Mouse (Mus musculus): Measurements from ENCODE around the gene Adrm1.

Gene Adrm1

GRCm38 (mm10) chr2:180184011-180184751, 12.9 kb downstream of the Adrm1 start:
- no peak for DNase-seq (ENCODE audit: low read depth, low spot score)

DNA sequence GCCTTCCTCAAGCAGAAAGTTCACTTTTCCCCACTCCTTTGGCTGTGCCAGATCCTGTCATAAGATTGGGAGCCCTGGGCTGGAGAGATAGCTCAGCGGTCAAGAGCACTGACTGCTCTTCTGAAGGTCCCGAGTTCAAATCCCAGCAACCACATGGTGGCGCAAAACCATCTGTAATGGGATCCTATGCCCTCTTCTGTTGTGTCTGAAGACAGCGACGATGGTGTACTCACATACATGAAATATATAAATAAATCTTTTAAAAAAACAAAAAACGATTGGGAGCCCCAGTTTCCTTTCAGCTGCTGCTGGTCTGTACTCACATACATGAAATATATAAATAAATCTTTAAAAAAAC, 13.4 kb downstream of the Adrm1 start:
- no peak for DNase-seq (ENCODE audit: low read depth, low spot score)

- DNase-seq (ENCODE audit: low read depth, low spot score), result peak; percentile 69
Observed at GRCm38 (mm10) chr2:180185686-180186085, 14.4 kb downstream of the Adrm1 start.

- DNase-seq (ENCODE audit: low read depth, low spot score), result no peak
Observed at GRCm38 (mm10) chr2:180187362-180187761, 16.1 kb downstream of the Adrm1 start.

- DNase-seq (ENCODE audit: low read depth, low spot score), result no peak
Observed at GRCm38 (mm10) chr2:180196610-180197322, 25.5 kb downstream of the Adrm1 start.

GRCm38 (mm10) chr2:180197323-180198037, 26.2 kb downstream of the Adrm1 start:
- DNase-seq (ENCODE audit: low read depth, low spot score), result no peak

- peak; percentile 41 for DNase-seq (ENCODE audit: low read depth, low spot score)
Observed at GRCm38 (mm10) chr2:180198782-180199181, 27.5 kb downstream of the Adrm1 start.

GRCm38 (mm10) chr2:180200681-180201080, 29.4 kb downstream of the Adrm1 start:
- DNase-seq (ENCODE audit: low read depth, low spot score), result no peak

GRCm38 (mm10) chr2:180201303-180201702, 30.0 kb downstream of the Adrm1 start:
- no peak for DNase-seq (ENCODE audit: low read depth, low spot score)

GRCm38 (mm10) chr2:180202263-180202662, 31.0 kb downstream of the Adrm1 start:
- DNase-seq (ENCODE audit: low read depth, low spot score), result no peak

GRCm38 (mm10) chr2:180202805-180203204, 31.5 kb downstream of the Adrm1 start:
- DNase-seq (ENCODE audit: low read depth, low spot score), result no peak

- no peak for DNase-seq (ENCODE audit: low read depth, low spot score)
Observed at GRCm38 (mm10) chr2:180204501-180204900, 33.2 kb downstream of the Adrm1 start.

- no peak for DNase-seq (ENCODE audit: low read depth, low spot score)
Observed at GRCm38 (mm10) chr2:180205083-180205955, 34.0 kb downstream of the Adrm1 start.

DNA sequence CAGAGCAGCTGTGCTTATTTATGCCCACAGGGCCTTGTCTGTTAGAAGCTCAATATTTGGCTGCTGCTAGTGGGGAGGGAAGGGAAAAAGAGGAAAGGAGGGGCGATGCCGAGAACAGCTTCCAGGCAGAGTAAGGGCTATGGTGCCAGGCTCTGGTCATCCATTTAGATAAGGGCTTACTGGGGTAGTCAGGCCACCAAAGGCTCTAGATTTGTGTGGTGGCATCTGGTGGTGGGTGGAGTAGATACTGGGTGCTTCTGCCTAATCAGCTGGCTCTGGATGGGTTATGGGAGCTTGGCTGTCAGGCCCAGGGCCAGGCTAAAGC, 34.6 kb downstream of the Adrm1 start:
- DNase-seq (ENCODE audit: low read depth, low spot score), result no peak

GRCm38 (mm10) chr2:180207840-180208239, 36.6 kb downstream of the Adrm1 start:
- peak; percentile 48 for DNase-seq (ENCODE audit: low read depth, low spot score)

DNA sequence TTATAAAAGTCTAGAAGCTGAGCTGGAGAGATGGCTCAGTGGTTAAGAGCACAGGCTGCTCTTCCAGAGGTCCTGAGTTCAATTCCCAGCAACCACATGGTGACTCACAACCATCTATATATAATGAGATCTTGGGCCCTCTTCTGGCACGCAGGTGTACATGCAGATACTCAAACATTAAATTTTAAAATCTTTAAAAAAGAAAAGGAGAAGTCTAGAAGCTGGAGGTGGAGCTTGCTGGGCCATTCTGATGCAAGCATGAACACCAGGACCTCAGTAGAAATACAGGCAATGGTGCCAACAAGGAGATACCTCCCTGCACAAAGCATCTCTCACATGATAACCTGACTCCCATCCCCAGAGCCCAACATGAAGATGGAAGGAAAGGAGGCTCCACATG, 37.7 kb downstream of the Adrm1 start:
- no peak for DNase-seq (ENCODE audit: low read depth, low spot score)

- no peak for DNase-seq (ENCODE audit: low read depth, low spot score)
Observed at GRCm38 (mm10) chr2:180212255-180212654, 41.0 kb downstream of the Adrm1 start.

- no peak for DNase-seq (ENCODE audit: low read depth, low spot score)
Observed at GRCm38 (mm10) chr2:180214352-180214978, 43.2 kb downstream of the Adrm1 start.

DNA sequence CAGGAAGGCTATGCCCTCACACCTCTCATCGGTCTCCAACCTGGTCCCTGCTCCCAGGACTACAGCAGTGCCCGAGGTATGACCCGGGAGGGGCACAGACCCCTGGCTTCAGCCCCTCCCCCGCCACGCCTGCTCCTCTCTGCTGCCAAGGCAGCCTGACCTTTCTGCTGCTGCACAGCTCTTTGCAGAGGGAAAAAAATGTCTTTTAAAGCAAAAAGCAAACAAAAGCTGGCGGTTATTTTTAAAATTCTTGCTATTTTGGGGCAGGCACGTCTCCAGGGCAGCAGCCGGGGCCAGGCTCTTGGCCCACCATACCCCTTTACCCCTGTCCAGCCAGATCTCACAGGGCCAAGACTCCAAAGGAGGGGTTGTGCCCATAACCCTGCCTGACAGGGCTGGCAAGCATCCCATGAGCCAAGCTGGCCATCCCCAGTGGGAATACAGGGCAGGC, 43.8 kb downstream of the Adrm1 start:
- no peak for DNase-seq (ENCODE audit: low read depth, low spot score)

GRCm38 (mm10) chr2:180215951-180216350, 44.7 kb downstream of the Adrm1 start:
- DNase-seq (ENCODE audit: low read depth, low spot score), result no peak

DNA sequence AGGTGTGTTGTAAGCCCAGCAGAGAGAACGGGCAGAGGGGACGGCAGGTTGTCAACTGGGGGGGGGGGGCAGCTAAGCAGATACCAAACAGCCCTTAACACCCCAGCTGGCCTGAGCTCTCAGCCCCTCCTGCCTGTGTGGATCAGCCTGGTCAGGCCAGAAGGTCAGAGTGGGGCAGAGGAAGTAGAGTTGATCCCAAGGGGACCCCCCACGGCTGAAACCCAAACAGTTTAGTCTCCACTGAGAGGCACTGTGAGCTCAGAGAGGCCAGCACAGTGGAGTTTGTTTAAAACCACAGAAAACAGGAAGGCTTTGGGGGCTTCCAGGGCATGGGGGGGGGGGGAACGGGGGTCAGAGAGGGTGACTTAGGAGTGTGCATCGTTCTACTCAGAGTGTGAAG, 45.6 kb downstream of the Adrm1 start:
- no peak for DNase-seq (ENCODE audit: low read depth, low spot score)
